Mouse (Mus musculus): ENCODE measurements at regions not wholly inside any gene's neighbourhood (a gene's known extent, or its start where the extent isn't known, plus 50 kb on each side); places are given as distances from the start of the nearest gene placed in this dataset.

DNA sequence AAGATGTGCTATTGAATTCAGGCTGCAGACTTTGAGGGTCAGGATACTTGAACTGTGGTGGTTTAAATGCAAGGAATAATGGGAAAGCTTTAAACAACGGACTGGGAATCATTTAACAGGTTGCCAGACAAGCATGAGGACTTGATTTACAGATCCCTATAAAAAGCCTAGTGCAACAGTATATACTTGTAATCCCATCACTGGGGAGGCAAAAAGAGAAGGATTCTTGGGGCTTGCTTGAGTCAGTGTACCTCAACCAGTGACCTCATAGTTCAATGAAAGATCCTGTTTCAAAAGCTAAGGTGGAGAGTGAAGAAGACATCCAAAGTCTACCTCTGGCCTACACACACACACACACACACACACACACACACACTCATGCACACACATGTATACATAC is 99.8 kb downstream of the Lrrn1 start:
- H3K4me2 ChIP-seq: no peak overlapping the region
- H3K9me3 ChIP-seq: no peaks in the 10 kb centered on the region
- 41% methylated on average over 1 of the region's 1 CpGs for WGBS
- H3K4me1 ChIP-seq (replicated peaks): no peaks in the 10 kb centered on the region
- H3K9ac ChIP-seq: no peak overlapping the region
- H3K36me3 ChIP-seq: no peaks in the 10 kb centered on the region
- H3K27ac ChIP-seq (replicated peaks): no peak overlapping the region
- H3K27me3 ChIP-seq: no peaks in the 10 kb centered on the region
- ATAC-seq (ENCODE audit: low read depth): no peak
- H3K4me3 ChIP-seq: no peak overlapping the region

DNA sequence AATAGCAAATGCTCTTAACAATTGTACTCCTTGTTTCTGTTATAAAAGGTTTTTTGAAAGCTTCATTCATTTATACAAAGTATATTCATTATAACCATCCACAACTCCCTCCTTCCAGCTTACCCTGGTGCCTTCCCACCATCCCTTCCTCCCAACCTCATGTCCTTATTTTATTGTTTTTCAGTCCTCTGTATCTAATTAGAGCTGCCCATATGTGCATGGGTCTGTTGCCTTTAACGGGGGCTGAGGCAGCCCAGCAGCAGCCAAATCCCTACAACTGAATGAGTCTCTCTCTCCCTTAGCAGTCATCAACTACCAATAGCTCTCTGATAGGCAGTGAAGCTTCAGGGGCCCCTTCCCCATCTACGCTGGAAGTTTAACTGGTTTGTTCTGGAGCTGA is 116.2 kb downstream of the Lrrn1 start:
- Histone ChIP-seq H3K27me3 (no peaks in the 10 kb centered on the region), H3K36me3 (no peaks in the 10 kb centered on the region), H3K9ac (no peak overlapping the region), H3K4me2 (no peak overlapping the region), H3K4me1 (replicated peaks) (no peaks in the 10 kb centered on the region), H3K4me3 (no peak overlapping the region), H3K27ac (replicated peaks) (no peak overlapping the region), H3K9me3 (no peaks in the 10 kb centered on the region)
- 61% methylated on average over 2 of the region's 2 CpGs for WGBS
- ATAC-seq (ENCODE audit: low read depth): no peak

DNA sequence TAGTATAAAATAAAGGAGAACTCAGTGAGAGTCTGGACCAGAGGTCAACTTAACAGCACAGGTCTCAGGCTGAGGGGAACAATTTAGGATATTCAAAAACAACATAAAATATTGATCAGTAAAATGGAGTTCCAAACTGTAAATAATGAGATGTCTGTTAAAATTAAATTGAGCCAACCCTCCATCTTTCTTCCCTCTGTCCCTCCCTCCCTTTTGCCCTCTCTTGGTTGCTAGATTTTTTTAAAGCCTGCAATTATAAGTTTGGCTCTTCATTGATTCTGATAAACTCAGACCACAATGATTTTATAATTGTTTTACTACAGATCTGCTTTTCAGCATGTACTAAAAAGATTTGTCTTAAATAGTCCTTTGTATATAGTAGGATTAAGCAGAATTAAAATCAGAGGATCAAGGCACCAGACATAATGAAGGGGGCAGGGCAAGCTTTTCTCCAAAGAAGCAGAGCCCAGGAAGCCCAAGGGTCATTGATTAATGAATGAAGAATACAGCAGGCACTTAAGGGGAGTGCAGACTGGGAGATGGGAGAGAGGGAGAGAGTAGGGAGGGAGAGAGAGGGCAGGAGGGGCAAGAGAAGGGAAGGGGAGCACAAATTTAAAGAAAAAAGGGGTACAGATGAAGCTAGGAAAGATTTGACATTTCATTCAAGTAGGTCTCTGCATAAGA is 124.4 kb downstream of the Lrrn1 start:
- ATAC-seq (ENCODE audit: low read depth): no peak
- Histone ChIP-seq H3K36me3 (no peaks in the 10 kb centered on the region), H3K4me3 (no peak overlapping the region), H3K27ac (replicated peaks) (no peak overlapping the region), H3K9me3 (no peaks in the 10 kb centered on the region), H3K4me1 (replicated peaks) (no peaks in the 10 kb centered on the region), H3K9ac (no peak overlapping the region), H3K4me2 (no peak overlapping the region), H3K27me3 (no peaks in the 10 kb centered on the region)

DNA sequence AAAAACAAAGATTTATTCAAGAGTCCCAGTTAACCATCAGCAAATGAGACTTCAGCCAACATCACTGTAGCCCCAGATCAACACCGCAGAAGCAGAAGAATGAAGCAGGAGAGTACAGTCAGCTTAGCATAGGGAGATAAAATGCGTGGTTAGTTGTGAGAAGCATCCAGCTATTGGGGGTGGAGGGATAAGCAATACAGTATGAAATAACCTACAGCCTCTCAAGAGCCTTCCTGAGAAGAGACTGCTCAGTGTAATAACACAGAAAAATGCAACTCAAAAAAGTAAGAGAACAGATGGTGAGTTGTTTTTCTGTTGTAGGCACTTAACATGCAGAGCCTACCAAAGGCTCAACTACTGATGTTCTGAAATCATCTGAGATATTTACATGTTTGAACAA is 128.2 kb downstream of the Lrrn1 start:
- Histone ChIP-seq H3K4me3 (no peak overlapping the region), H3K9me3 (no peaks in the 10 kb centered on the region), H3K9ac (no peak overlapping the region), H3K27me3 (no peaks in the 10 kb centered on the region), H3K36me3 (no peaks in the 10 kb centered on the region), H3K4me1 (replicated peaks) (no peaks in the 10 kb centered on the region), H3K4me2 (no peak overlapping the region), H3K27ac (replicated peaks) (no peak overlapping the region)
- no peak for ATAC-seq (ENCODE audit: low read depth)
- 87% methylated on average over 2 of the region's 2 CpGs for WGBS

DNA sequence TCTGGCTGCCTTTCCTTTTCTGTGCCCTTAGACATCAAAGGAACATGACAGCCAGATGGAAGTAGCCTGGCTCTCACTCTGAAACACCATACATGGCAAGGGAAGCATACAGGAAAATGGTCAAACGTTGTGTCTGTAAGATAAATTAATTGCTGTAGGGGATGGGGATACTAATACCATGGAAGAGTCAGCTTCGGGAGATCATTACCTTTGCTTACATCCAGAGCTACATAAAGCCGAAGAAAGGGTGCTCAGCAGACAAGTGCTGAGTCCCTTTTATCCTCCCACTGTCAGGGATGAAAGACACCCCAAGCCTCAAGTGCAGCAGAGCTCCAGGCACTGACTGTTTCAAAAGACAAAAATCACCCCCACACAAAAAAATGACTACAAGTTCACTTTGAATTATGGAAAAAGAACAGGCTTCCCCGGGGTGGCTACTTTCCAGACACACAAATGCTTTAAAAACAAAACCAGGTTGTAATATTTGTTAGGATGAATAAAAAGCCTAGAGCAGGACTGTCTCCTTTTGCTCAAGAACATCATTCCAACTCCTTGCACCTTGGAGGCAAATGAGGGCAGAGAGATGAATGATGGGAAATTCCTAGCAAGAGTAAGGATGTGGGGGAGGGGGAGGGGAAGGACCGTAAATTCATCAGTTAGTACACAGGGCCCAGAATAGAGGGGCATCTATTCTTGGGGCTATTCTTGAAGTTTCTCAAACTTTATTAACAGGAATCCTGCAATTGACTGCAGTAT is 131.6 kb downstream of the Lrrn1 start:
- no peak overlapping the region for H3K4me2 ChIP-seq
- no peaks in the 10 kb centered on the region for H3K27me3 ChIP-seq
- no peak overlapping the region for H3K27ac ChIP-seq (replicated peaks)
- no peak overlapping the region for H3K9ac ChIP-seq
- WGBS: 76% methylated on average over 5 of the region's 5 CpGs
- H3K9me3 ChIP-seq: no peaks in the 10 kb centered on the region
- H3K4me3 ChIP-seq: no peak overlapping the region
- no peaks in the 10 kb centered on the region for H3K36me3 ChIP-seq
- no peaks in the 10 kb centered on the region for H3K4me1 ChIP-seq (replicated peaks)
- ATAC-seq (ENCODE audit: low read depth): no peak

DNA sequence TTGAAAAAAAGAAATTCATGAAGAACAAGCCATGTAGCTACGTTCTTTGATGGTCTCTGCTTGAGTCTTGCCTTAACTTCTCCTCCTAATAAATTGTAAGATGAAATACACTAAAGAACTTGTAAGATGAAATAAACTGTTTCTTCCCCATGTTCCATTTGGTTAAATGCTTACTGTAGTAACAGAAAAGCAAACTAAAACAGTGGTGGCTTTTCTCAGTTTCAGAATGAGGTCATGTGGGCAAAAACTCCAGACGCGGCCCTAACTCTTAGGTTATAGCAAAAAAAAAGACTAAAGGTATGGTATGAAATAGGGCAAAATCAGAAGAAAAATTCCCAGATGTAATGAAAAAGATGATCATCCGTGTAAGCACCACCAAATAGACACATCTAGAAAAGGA is 169.7 kb downstream of the Lrrn1 start:
- Histone ChIP-seq H3K4me1 (replicated peaks) (no peaks in the 10 kb centered on the region), H3K4me3 (no peak overlapping the region), H3K9me3 (no peaks in the 10 kb centered on the region), H3K27me3 (no peaks in the 10 kb centered on the region), H3K9ac (no peak overlapping the region), H3K36me3 (no peaks in the 10 kb centered on the region), H3K4me2 (no peak overlapping the region), H3K27ac (replicated peaks) (no peak overlapping the region)
- no peak for ATAC-seq (ENCODE audit: low read depth)
- WGBS: 90% methylated on average over 4 of the region's 4 CpGs

DNA sequence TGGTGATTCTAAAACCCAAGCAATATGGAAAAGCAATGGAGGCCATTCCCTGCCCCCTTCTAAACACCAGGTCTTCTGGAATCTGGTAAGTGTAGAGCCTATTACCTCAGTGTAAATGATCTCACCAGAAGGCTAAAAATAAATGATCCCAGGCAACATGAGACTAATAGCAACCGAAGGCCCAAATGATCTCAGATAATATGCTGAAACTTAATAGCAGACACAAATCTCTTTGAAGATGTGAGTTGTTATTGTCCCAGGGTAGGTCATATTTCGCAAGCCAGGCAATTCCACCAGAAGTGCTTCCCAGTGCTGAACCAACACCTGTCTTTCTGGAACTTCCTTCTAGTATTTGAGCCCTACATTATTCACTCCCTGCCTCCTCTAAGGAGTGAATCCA is 178.6 kb downstream of the Lrrn1 start:
- Histone ChIP-seq H3K4me3 (no peak overlapping the region), H3K27me3 (no peaks in the 10 kb centered on the region), H3K27ac (replicated peaks) (no peak overlapping the region), H3K9ac (no peak overlapping the region), H3K4me1 (replicated peaks) (peaks cover 21% of the 10 kb centered on the region), H3K36me3 (no peaks in the 10 kb centered on the region), H3K4me2 (no peak overlapping the region), H3K9me3 (no peaks in the 10 kb centered on the region)
- no peak for ATAC-seq (ENCODE audit: low read depth)
- 75% methylated on average over 2 of the region's 2 CpGs for WGBS

DNA sequence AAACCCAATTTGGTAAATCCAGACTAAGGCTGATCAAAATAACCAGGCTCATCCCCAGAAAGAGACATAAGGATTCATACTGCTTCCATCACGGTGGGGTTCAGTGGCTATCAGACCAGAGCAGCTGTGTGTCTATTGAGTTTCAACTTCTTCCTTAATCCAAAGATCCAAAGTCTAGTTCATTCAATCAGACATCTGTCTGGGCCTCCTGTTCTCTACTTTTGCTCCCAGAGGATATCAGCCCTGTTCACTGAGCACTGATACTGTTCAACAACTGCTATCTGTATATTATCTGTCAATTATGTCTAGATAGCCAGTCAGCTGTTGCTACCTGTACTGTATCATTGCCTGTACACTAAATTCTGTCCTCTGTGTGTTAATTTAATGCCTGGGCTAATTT is 179.0 kb downstream of the Lrrn1 start:
- Histone ChIP-seq H3K36me3 (no peaks in the 10 kb centered on the region), H3K27ac (replicated peaks) (no peak overlapping the region), H3K4me3 (no peak overlapping the region), H3K9me3 (no peaks in the 10 kb centered on the region), H3K9ac (no peak overlapping the region), H3K4me1 (replicated peaks) (peaks cover 25% of the 10 kb centered on the region), H3K27me3 (no peaks in the 10 kb centered on the region), H3K4me2 (no peak overlapping the region)
- 90% methylated on average over 1 of the region's 1 CpGs for WGBS
- no peak for ATAC-seq (ENCODE audit: low read depth)

DNA sequence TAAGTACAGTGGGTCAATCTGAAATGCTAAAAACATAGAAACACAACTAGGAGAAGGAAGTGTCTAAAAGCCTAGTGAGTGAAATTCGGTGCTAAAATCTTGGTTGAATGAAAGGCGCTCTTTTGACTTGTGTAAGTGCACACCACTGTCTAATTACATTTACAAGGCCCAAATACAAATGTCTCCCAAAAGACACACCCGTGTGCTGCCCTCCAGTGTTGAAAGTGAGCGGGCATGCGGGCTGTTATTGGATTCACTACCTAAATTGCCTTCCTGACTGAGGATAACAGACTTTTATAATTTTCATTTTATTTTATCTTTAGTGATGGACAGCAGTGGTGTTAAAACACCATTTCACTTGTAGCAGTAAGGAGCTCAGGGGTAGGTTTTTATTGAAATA is 180.8 kb downstream of the Lrrn1 start:
- ATAC-seq (ENCODE audit: low read depth): no peak
- H3K4me1 ChIP-seq (replicated peaks): peaks cover 28% of the 10 kb centered on the region
- no peak overlapping the region for H3K27ac ChIP-seq (replicated peaks)
- H3K9ac ChIP-seq: no peak overlapping the region
- H3K4me3 ChIP-seq: no peak overlapping the region
- no peaks in the 10 kb centered on the region for H3K27me3 ChIP-seq
- 61% methylated on average over 5 of the region's 5 CpGs for WGBS
- no peak overlapping the region for H3K4me2 ChIP-seq
- no peaks in the 10 kb centered on the region for H3K36me3 ChIP-seq
- no peaks in the 10 kb centered on the region for H3K9me3 ChIP-seq

DNA sequence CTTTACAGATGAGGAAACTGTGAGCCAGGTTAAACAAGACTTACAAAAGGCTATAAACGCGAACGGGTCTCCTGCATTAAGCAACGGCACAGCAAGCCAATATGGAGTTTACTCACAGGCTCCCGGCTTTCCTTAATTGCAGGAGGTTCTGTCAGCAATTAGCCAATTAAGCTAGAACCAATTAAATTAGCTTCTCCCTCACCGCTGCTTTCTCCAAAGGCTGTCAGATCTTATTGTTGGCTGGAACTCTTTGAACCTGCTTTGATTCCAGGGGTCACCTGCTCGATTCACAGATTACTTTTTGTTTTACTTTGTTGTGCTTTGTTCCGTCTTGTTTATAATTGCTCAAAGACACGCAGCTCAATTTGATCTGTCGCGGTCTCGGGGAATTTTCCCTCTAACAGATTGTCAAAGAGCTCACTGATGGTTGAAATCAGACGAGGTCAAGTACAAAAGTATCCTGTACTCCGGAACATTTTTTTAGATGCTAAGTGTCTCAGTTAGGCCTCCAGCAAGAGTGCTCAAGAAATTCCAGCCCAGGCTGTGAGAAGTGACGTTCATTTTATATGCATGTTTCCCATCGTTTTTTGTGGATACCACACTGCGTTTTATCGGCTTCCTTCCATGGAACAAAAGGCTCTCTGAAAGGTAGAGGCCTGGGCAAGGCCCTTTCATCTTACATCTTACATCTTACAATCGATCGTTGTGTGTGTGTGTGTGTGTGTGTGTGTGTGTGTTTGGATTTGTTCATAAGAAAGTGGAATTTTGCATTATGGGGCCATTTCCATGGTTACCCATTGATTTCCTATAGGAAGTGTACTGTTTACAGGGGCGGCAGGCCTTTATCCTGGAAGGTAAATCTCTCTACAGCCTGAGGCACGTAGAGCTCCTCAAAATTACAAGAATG is 181.9 kb downstream of the Lrrn1 start:
- ATAC-seq (ENCODE audit: low read depth): no peak
- Histone ChIP-seq H3K9me3 (no peaks in the 10 kb centered on the region), H3K9ac (no peak overlapping the region), H3K27me3 (no peaks in the 10 kb centered on the region), H3K4me1 (replicated peaks) (peaks cover 28% of the 10 kb centered on the region), H3K27ac (replicated peaks) (0 out of 2 replicates have a peak overlapping the region, but pooled peaks have one; percentile 13), H3K4me3 (no peak overlapping the region), H3K36me3 (no peaks in the 10 kb centered on the region), H3K4me2 (peak overlapping the region; percentile 15; the same call in 1 of the 2 replicates)
- 24% methylated on average over 22 of the region's 22 CpGs for WGBS

DNA sequence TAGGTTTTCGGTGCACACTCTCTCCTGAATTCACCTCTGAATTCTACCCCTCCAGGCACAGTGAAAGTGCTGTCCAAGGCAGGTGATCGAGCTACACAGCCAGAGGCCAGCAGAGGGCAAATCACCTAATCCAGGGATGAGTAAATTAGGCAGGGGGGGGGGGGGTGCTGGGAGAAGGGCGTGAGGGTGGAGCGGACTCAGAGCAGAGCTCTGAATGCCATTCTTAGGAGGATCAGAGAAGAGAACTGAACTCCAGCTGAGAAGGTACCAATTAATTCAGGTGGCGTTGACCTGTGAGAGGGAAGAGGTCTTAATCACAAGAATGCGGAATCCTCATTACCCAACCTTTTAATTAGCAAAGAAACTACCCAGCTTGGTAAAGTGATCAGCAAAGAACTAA is 183.5 kb downstream of the Lrrn1 start:
- ATAC-seq (ENCODE audit: low read depth): no peak; the same call in 1 of the 2 replicates
- H3K36me3 ChIP-seq: no peaks in the 10 kb centered on the region
- no peak overlapping the region for H3K9ac ChIP-seq
- no peak overlapping the region for H3K27ac ChIP-seq (replicated peaks)
- H3K4me1 ChIP-seq (replicated peaks): peaks cover 28% of the 10 kb centered on the region
- H3K9me3 ChIP-seq: no peaks in the 10 kb centered on the region
- WGBS: 28% methylated on average over 6 of the region's 6 CpGs
- H3K4me2 ChIP-seq: no peak overlapping the region
- H3K27me3 ChIP-seq: no peaks in the 10 kb centered on the region
- no peak overlapping the region for H3K4me3 ChIP-seq

DNA sequence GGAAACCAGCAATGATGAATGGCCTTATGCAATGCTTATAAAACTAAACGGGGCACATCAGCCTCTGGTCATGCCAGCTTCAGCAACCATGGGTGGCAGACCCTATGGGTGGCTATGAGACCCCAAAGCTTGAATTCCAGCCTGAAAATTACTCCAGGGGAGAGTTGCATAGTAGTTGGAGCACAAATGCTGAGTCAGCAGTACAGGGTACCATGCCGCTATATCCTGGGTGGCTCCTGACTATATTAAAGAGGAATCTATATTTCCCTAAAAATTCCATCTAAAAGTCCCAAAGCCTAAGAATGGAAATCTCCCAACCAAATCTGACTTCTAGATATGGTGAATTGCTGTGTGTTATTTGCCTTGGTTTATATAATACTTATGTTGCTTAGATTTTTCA is 187.6 kb downstream of the Lrrn1 start:
- Histone ChIP-seq H3K27me3 (no peaks in the 10 kb centered on the region), H3K9me3 (no peaks in the 10 kb centered on the region), H3K4me2 (no peak overlapping the region), H3K27ac (replicated peaks) (no peak overlapping the region), H3K9ac (no peak overlapping the region), H3K4me1 (replicated peaks) (peaks cover 13% of the 10 kb centered on the region), H3K4me3 (no peak overlapping the region), H3K36me3 (no peaks in the 10 kb centered on the region)
- WGBS: 92% methylated on average over 2 of the region's 2 CpGs
- ATAC-seq (ENCODE audit: low read depth): no peak

Data from neural tube, embryonic 13.5 days (tissue).